Mouse (Mus musculus) liver (tissue): Measurements from ENCODE around the gene Tdrkh.
A peak's percentile ranks its signal among the peaks of the same experiment; 100 is the strongest.

ENCODE experiments used
- DNase-seq: peaks from one replicate; pipeline ENCODE4 v3.0.0-alpha.2; 2020; ENCODE audit warnings: mixed read lengths

Tdrkh gene

DNA sequence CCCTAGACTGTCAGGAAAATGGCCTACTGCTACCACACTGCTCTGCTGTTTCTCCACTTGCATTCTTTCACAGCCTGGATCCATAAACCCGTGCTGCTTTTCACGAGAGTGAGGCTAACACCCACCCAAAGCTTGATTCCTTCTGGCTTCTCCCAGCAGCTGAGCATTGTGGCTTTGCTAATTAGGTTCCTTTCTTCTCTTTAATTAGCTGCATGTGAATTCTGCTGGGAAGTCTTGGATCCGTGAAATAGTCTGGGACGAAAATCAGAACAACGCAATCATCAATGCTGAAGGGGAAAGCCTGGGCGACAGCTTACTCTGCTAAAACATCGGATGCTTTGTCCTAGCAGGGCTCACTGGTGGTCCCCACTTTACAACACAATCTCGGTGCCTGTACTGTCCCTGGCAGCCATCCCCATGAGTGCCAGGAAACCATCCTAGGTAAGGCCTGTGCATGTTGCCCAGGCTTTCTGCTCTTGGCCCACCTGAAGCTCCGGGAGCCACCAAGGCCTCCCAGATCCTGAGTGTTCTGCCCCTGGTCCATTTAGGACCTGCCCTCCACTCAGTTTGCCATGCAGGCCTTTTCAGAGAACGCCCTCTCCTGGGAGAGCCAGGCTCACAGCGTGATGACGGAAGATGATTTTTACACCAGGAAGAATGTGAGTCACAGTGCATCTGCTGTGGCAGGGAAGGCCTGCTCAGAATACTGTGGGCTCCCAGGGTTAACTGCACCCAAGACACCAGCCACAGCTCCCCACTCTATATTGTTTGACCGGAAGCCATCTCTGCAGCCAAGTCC lies 52.8 kb downstream of the Tdrkh start:
- DNase-seq, result no peak

DNA sequence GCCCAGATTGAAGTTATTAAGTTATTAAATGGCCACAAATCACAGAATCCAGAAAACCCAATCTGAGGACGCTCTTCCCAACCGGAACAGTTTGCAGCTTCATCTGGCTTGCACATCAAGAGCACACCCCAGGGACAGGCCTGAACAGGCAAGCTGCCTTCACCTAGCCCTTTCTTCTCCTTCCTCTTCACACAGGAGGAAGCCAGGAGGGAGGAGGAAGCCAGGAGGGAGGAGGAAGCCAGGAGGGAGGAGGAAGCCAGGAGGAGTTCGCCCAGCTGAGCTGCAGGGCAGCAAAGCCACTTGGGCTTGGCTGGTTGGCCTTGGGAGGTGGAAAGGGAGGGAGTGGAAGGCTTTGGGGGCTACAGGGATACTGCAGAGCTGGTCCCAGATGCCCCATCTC lies 55.9 kb downstream of the Tdrkh start:
- no peak for DNase-seq

DNA sequence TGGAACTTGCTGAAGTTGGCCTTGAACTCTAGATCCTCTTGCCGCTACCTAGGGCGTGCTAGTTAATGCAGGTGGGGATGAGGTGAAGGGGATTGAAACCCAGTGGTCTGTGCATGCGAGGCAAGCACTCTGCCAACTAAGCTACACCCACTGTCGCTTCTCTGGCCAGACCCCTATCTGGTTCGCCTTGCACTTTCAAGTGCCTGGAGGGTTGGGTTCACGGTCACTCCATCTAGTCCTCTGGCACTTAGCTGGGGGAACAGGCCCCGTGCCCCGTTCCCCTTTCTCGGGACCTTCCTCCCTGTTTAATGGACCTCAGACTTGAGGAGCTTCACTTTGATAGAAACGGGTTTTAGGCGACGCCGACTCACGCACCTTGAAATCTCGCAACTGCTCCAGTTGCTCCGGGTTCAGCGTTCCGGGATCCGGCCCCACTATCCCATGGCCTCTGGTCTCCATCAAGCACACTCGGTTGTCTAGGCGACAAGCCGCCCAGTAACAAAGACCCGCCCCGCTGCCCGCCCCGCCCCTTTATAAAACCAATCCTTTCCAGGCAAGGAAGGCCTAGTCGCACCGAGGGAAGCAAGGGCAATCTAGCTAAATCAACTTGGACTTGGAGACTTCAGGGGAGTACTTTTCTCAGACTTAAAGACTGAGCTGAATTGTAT lies 59.5 kb downstream of the Tdrkh start:
- peak; percentile 53 for DNase-seq

DNA sequence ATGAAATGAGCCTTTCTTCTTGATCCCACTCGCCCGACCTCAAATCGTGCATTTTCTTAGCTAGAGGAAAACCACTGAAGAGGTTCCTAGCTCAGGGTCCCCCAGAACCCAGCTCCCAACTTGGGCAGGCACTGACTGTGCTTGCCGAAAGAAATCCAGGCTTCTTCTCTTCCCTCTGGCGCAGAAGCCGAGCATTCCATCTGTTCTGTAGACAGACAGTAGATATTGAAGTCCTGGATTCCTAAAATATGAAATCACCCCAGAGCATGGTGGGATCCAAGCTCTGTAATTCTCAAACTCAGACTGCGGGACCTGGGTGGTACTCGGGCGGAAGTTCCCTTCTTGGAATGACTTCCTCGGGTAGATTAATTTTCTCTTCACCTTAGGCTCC lies 60.0 kb downstream of the Tdrkh start:
- DNase-seq, result no peak

DNA sequence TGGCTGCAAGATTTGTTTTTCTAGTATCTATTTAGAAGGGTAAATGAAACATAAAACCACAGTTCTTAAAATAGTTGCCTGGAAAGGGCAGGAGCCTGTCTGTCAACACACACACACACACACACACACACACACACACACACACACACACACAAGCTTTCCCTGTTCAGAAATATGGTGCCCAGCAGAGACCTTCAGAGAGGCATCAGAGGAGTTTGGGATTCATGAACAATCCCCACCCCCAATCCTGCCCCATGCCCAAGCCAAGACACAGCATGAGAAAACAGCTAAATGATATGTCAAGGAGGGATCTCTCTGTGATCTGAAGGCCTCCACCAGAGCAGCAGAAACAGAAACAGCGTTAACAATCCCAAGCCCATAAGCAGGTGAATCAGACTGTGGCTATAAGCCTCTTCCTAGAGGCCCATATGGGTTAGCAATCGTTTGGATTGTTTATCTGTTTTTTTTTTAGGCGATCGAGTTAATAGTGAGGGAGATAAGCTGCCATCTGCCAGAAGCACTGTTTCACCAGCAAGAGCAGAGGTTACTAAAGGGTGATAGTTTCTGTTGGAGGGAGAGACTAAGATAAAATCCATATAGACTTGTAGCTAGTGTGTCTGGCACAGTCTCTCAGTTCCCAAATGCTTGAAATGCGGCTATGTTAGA lies 60.6 kb downstream of the Tdrkh start:
- DNase-seq, result no peak

DNA sequence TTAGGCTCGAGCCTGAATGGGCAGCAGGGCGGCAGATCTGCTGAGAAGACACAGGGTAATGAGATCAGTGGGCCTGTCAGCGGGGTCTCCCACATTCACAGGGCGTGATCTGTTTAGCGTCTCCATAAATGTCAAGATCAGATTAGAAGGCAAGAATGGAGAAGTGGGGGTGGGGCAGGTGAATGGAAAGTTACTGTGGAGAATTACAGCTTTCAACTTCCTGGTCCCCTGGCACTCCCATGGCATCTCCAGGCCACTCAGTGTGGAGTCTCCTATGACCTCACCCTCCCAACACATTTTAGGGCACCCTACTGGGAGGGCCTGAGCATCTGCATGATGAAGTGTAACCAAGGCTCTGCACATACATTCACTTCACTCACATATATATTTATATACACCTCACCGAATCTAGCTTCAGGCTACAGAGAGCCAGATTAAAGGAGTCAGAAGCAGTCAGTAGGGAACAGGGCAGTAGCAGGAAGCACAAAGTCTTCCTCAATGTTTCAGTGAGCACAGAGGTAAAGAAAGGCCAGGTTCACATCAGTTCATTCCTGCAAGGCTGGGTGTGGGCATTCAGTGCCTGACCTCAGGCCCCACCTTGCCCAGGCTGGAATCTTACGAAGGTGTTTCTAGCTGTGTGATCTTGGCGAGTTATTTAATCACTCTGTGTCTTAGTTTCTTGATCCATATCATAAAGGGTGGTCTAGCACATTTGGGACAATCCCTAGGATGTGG lies 63.4 kb downstream of the Tdrkh start:
- no peak for DNase-seq

DNA sequence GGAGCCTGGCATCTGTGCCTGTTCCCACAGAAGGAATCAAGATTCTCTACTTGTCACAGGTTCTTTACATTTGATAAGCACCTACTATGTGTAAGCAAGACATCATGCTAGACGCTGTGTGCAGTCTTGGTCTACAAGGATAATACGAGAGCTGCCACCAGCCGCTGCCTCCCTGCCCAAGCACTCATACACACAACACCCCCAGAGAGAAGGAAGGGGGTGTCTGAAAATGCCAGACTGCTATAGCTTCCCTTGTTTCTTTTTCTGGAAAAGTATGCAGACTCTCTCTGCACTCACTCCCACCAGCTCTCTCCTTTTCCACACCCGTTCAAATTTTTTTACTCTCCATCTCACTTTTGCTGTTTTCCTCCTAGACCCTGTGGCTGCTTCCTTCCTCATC lies 64.4 kb downstream of the Tdrkh start:
- no peak for DNase-seq

DNA sequence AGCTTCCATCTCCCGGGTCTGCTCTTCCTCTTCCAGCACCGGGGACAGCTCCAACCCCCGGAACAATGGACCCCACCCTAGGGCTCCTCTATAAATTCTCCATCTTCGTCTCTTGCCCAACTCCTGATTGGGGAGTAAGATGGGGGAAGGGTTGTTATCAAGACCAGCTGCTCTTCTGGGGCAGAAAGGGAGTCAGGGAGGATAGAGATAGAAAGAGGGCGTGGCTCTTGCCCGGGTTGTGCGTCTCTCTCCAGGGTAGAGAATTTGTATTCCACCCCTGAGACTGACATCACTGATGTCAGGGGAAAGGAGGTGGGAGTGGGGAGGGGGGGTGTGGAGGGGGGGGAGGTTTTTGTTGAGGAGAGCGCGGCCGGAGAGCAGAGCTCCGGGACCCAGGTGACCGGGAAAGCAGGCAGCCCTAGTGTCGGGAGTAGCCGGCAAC lies 64.9 kb downstream of the Tdrkh start, which contains the start of gene Celf3:
Celf3 (plus strand) TSS at position 315 of the 442 bp plus-strand sequence.
- DNase-seq, result peak; percentile 23

DNA sequence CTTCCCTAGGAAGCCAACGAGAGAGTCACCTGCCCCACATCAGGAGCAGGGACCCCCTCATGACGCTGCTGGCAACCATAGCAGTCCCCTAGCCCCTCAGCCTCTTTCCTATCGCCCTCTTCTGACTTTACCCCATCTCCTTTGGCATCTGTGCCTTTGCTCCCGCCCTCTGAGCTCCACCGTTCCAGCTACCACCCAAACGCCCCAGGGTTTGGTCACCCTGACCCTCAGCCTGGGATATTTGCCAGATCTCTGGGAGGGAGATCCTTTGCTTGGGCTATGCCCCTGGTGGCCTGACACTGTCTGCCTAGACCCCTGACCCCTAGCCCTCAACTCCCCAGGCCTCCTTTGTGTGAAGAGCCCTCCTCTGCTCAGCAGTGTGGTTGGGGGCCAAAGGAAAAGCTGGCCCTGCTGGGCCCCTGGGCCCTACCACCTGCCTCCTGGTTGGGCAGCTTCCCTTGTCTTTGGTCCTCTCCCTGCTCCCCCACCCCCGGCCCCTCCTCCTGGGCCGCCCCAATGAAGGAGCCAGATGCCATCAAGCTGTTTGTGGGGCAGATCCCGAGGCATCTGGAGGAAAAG lies 65.6 kb downstream of the Tdrkh start:
- DNase-seq, result no peak

DNA sequence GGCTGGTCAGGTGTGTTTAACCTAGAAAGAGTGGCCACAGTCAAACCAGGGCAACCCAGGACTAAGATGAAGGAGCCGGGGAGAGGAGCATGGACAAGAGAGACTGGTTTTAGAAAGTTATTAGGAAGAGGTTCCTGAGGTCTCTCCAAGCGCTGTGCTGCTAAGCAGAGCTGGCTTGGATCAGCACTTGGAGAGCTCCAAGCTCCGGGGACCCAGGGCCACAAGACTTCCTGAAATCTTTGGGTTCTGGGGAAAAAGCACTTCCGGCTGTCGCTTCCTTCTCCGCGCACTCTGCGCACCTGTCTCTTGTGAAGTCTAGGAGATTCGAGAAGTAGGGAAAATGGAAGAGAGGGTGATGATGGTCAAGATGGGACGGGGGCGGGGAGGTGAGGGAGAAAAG lies 66.5 kb downstream of the Tdrkh start:
- no peak for DNase-seq

DNA sequence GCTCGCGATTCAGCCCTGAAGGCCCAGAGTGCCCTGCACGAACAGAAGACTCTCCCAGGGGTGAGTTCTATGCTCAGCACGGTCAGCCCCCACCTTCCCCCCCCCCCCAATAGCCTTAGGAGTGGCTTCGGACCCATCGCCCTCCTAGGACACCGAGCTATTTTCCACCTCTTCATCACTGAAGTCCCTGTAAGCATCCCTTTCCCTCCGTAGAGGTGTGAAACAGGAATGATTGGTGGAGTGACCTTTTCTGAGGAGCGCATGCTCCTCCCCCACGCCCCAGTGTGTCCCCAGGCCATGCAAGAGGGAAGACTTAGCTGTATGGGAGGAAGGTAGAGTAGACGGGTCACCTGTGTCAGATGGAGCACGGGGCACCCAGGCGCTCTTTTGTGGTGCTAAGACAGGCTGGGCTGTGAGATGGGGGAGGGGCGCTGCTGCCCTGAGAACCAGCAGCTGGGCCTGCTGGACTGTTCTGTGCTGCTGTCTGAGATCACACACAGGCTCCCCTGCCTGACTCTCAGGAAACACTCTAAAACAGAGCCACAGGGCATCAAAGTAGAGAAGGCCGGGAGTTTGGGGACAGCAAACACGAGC lies 67.3 kb downstream of the Tdrkh start, which contains the start of gene Riiad1:
Riiad1 (minus strand) TSS at position 51 of the 594 bp plus-strand sequence.
- no peak for DNase-seq

DNA sequence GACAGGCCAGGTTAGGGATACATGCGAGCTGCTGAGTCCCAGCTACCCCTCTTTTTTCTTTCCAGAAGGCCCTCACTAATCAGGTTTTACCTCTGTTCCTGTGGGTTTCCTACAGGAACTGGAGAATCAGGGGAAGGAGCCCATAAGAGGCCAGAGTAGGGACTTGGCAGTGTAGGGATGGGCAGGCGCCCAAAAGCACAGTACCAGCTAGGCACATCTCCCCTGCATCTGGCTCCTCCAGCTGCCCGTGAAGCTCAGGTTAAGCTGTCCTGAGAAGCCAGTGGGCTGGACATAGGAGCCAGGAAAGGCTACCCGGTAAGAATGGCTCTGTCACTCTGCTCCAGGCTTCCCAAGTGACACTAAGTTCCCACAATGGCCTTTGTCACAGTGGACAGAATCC lies 68.4 kb downstream of the Tdrkh start:
- DNase-seq, result no peak

DNA sequence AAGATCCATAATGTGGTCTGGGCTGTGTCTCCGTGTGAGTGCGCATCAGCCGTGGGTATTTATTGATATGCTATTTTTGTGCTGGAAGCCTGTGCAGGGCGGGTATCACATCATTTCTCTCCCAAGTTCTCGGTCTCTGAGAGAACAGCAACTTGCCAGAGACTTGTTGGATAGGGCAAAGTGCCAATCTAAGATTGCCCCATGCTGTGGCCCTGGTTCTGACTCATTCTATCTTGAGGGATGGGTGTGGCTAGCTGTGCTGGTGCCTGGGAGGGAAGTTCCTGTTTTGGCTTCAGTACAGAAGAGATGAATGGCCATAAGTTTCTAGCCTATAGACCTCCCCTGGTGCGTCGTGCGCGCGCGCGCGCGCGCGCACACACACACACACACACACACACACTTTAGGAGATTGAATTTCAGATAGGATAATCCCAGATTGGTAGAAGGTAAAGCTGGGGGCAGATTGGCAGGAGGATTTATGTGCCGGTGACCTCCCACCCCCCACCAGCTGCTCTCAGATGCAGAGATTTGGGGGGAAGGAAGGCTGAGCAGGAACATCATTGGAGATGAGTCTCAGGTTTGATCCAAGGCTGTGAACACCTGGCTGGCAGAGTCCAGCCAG lies 69.8 kb downstream of the Tdrkh start:
- DNase-seq, result no peak

DNA sequence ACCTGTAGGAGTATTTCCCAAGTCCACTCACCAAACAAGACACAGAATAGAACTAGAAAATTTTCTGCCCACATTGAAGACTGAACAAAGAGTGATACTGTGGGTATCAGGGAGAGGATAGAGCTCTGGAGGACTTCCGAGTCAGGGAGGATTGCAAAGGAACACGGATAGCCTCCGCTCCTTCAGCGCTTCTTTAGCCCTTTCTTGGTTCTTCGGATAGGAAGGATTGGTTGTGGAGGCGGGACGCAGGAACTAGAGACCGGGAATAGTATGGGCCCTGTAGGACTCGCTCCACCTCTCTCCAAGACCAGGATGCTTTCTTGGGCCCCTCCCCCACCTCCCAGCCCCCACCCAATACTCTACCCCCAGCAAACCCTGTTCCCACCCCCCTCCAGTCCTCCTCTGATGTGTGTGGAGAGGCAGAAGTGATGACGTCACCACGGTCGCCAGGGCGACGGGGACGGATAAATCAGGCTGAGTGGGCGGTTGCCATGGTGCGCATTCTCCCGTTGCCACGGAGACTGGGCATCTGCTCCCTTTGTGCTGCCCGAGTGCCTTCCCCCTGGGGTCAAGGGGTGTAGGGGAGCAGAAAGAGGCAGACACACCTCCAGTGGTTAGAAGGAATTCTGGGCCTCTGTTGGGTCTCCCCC lies 70.8 kb downstream of the Tdrkh start:
- DNase-seq, result peak; percentile 20
